Mouse (Mus musculus): ENCODE measurements around the gene Apoa4.

Apoa4 gene

GRCm38 (mm10) chr9:46227064-46227614, 13.4 kb upstream of the Apoa4 start:
- DNase-seq = no peak

DNA sequence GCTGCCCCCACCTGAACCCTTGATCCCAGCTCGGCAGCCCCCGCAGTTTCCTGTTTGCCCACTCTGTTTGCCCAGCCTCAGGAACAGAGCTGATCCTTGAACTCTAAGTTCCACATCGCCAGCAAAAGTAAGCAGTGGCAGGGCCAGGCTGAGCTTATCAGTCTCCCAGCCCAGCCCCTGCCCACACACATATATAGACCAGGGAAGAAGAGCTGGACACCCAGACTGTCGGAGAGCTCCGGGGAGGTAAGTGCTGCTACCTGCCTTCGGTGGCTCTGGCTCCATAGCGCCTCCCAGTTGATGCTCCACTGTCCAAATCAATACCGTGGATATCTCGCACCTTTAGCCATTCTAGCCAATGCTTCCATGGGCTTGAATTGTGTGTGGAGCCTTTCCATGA, 12.0 kb upstream of the Apoa4 start, which contains the start of gene Apoa1:
Apoa1 (plus strand) TSS at position 90 of the 400 bp plus-strand sequence.
- no peak for DNase-seq

DNA sequence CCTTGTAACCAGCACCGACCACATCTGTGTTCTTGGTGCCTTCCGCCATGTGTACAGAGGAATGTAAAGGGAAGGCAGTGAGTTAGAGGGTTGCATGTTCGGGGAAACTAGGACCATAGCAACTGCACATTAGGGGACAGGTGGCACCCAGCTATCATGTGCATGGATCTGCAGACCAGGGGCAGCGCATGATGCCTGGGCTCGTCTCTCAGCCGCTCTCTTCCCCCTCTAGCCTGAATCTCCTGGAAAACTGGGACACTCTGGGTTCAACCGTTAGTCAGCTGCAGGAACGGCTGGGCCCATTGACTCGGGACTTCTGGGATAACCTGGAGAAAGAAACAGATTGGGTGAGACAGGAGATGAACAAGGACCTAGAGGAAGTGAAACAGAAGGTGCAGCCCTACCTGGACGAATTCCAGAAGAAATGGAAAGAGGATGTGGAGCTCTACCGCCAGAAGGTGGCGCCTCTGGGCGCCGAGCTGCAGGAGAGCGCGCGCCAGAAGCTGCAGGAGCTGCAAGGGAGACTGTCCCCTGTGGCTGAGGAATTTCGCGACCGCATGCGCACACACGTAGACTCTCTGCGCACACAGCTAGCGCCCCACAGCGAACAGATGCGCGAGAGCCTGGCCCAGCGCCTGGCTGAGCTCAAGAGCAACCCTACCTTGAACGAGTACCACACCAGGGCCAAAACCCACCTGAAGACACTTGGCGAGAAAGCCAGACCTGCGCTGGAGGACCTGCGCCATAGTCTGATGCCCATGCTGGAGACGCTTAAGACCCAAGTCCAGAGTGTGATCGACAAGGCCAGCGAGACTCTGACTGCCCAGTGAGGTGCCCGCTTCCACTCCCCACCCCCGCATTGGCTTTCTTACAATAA, 10.7 kb upstream of the Apoa4 start:
- DNase-seq = peak; percentile 87

- no peak for DNase-seq
Measured at GRCm38 (mm10) chr9:46230450-46230975, 10.0 kb upstream of the Apoa4 start.

GRCm38 (mm10) chr9:46235196-46235595, 5.3 kb upstream of the Apoa4 start:
- DNase-seq = no peak

DNA sequence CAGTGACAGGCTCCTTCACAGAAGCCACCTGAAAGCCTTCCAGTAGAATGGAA, 5.1 kb upstream of the Apoa4 start, which contains the start of gene Apoc3:
Apoc3 (minus strand) TSS at position 41 of the 53 bp plus-strand sequence.
- no peak for DNase-seq

DNA sequence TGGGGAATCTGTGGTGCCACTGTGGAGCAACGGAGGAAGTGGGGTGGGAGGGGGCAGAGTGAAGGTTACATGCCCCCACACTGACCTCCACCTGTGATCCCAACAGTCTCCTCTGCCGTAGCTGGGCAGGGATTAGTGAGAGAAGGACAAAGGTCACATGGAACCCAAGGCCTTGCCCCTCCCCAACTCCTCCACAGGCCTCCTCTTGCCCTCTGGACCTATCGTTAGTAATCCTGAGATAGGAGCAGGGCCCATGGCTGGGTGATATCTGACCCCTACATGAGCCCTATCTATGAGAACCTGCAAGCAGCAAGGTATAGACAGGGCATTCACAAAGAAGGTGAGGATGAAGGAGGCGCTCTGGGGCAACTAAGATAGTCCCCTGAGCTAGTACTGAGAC, 4.8 kb upstream of the Apoa4 start:
- DNase-seq = no peak

- no peak for DNase-seq
Measured at GRCm38 (mm10) chr9:46238850-46239249, 1.6 kb upstream of the Apoa4 start.

- DNase-seq = no peak
Measured at GRCm38 (mm10) chr9:46241818-46242217, 1.3 kb downstream of the Apoa4 start.

- no peak for DNase-seq
Measured at GRCm38 (mm10) chr9:46243122-46243521, 2.6 kb downstream of the Apoa4 start.

DNA sequence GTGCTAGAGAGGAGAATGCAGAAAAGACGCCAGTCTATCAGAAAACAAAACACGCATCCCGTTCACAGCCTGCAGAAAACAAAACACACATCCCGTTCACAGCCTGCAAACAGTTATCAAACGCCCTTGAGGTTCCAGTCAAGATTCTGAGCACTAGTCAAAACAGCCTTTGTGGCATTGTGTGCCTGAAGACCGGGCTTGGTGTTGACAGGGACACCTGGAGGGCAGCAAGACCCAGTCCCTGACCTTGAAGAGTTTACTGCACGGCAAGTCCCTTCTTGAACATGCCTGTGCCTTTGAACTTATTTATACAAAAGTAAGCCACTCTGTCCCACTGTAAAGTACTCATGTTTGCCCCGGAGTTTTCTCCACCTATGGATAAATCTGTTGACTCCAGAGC, 3.1 kb downstream of the Apoa4 start:
- no peak for DNase-seq

GRCm38 (mm10) chr9:46246752-46247324, 6.3 kb downstream of the Apoa4 start:
- DNase-seq = peak; percentile 85

GRCm38 (mm10) chr9:46256177-46256576, 15.7 kb downstream of the Apoa4 start:
- no peak for DNase-seq

DNA sequence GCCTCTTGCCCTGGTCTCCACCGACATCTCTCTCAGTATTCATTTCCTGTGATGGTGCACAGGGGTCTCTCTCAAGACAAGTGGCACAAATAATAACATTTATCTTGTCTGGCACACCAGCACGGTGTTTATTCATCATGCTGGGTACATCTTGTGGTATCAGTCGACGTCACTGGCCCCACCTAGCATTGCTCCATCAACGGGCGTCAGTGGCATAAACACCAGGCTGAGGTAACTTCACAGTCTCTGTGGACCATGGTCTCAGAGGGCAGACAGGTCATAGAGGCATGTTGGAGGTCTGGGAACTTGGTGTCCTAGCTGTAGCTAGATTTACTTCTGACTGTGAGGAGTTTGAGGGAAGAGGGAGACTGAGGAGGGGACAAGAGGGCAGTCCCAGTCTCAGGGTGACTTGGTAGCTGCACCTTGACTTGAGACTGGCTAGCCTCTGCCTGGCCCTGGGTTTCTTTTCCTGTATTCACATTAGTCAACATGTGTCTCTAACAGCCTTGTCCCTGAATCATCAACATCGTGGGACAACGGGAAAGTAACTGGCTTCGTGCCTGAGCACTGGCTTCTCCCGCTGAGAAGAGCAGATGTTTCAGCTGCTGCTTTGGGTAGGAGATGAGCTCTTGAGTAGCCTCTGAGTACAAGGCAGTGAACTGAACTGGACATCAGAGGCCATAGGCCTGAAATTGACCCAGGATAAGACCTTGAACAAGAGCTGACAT, 16.3 kb downstream of the Apoa4 start:
- DNase-seq = peak; percentile 19

GRCm38 (mm10) chr9:46257546-46257945, 17.1 kb downstream of the Apoa4 start:
- peak; percentile 30 for DNase-seq

- DNase-seq = no peak
Measured at GRCm38 (mm10) chr9:46259111-46259510, 18.6 kb downstream of the Apoa4 start.

DNA sequence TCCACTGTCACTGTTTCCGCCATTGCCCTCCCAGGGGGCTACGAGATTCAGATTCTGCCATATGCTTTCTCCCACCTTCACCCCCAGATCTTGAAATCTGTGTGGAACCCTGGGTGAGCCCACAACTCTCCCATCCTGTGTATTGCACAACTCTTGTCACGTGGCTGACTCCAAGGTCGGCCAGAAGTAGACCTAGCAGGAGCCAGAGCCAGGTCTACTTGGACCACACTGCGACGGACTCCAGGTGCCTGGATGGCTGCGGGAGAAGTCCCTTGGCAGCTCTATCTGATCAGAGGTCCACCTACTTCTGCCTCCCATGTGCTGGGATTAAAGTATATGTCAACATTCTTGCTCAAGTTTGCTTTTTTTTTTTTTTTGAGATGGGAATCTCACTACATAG, 20.6 kb downstream of the Apoa4 start:
- no peak for DNase-seq

- no peak for DNase-seq
Measured at GRCm38 (mm10) chr9:46268343-46268873, 27.9 kb downstream of the Apoa4 start, which contains the start of gene Apoa5. Gene Apoa5, plus strand, starts transcription at chr9:46268633.

DNA sequence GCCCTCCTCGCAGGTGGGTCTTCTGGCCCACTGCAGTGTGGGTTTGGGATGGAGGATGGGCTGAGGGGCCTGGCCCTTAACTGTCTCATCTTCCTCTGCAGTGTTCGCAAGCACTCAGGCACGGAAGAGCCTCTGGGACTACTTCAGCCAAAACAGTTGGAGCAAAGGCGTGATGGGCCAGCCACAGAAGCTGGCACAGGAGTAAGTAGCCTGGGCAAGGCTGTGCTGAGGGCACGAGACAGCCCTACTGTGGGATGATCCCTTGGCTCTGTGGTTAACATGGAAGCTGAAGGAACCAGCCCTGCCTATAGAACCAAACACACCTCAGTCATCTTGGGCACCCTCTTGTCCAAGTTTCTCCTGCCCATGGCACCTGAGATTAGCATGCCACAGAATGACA, 28.6 kb downstream of the Apoa4 start:
- DNase-seq = no peak

- DNase-seq = no peak
Measured at GRCm38 (mm10) chr9:46270782-46271181, 30.3 kb downstream of the Apoa4 start.

DNA sequence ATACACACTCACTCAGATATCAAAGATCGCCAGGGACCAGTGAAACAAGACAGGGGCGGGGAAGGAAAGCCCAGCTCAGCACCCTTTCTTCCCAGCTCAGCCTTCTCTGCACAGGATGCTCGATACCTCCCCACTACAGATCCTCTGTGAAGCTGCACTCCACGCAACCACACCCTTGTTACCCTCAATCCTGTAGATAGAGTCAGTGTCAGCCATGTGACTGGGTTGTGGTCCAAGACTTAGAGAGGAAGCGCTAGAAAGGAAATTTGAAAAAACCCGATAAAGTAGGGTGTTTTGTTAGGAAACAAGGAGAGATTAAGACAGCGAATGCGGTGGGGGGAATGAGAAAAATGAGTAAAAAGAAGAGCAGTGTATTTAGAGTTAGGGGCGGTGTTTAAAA, 31.6 kb downstream of the Apoa4 start:
- no peak for DNase-seq

- peak; percentile 94 for DNase-seq
Measured at GRCm38 (mm10) chr9:46272677-46273454, 32.4 kb downstream of the Apoa4 start, which contains the start of gene Zpr1. Gene Zpr1, plus strand, starts transcription at chr9:46273064.
